Mouse (Mus musculus): ENCODE results near the gene Prkra. TPM values are rescaled to one million over a fixed set of nuclear protein-coding genes. Genes with fewer than 3 reads are reported as not detected.

Prkra gene
- polyA plus RNA-seq (2014; fragmentation: Illumina TruSeq; extraction: RNeasy Lipid Tissue Mini Kit (QIAGEN cat#74804); ENCODE audit: low read depth, low replicate concordance) = 43.2 TPM

GRCm38 (mm10) chr2:76647883-76648570 lies at the start of gene Prkra, which contains the start of gene Pjvk:
Prkra (minus strand) TSS chr2:76648015.
Pjvk (plus strand) TSS chr2:76648476.

GRCm38 (mm10) chr2:76674725-76675427 lies 27.1 kb upstream of the Prkra start, which contains the start of gene Plekha3:
Plekha3 (plus strand) TSS chr2:76675281.

GRCm38 (mm10) chr2:76672966-76673392 lies 25.2 kb upstream of the Prkra start, which contains the start of gene Fkbp7:
Fkbp7 (minus strand) TSS chr2:76673116.

Other genes starting within 250 kb of the Prkra start
- gene Osbpl6, start 241.5 kb downstream of the Prkra start, polyA plus RNA-seq (2014; fragmentation: Illumina TruSeq; extraction: RNeasy Lipid Tissue Mini Kit (QIAGEN cat#74804); ENCODE audit: low read depth, low replicate concordance) = 36.7 TPM
- gene Pjvk, start 461 bp upstream of the Prkra start, polyA plus RNA-seq (2014; fragmentation: Illumina TruSeq; extraction: RNeasy Lipid Tissue Mini Kit (QIAGEN cat#74804); ENCODE audit: low read depth, low replicate concordance) = not detected
- gene Fkbp7, start 25.1 kb upstream of the Prkra start, polyA plus RNA-seq (2014; fragmentation: Illumina TruSeq; extraction: RNeasy Lipid Tissue Mini Kit (QIAGEN cat#74804); ENCODE audit: low read depth, low replicate concordance) = 152 TPM
- 148 TPM for gene Plekha3, start 27.3 kb upstream of the Prkra start, polyA plus RNA-seq (2014; fragmentation: Illumina TruSeq; extraction: RNeasy Lipid Tissue Mini Kit (QIAGEN cat#74804); ENCODE audit: low read depth, low replicate concordance)